Mouse (Mus musculus) layer of hippocampus, adult 2 months (tissue): Measurements from ENCODE around the gene Sox13. TPM values are rescaled to one million over a fixed set of nuclear protein-coding genes. Genes with fewer than 3 reads are reported as not detected.

ENCODE experiments used
- DNase-seq, 2 experiments: peaks; one replicate each; pipeline ENCODE4 v3.0.0; 2022; ENCODE audit warnings: low spot score in 2 of 2
- H3K27ac ChIP-seq: fragments of 200-600 bp; 2 replicates; pipeline ENCODE4 v1.8.1; 2022
- H3K4me3 ChIP-seq: fragments of 200-600 bp; 2 replicates; pipeline ENCODE4 v1.8.1; 2022; ENCODE audit warnings: mild to moderate bottlenecking
- CTCF ChIP-seq: fragments of 200-600 bp; conservative IDR thresholded peaks from 2 replicates; pipeline ENCODE4 v1.8.1; 2022; ENCODE audit warnings: antibody characterized with exemption, mild to moderate bottlenecking, moderate library complexity
- total RNA-seq, 2 experiments: library from RNA; stranded (reverse); gene quantifications; 2 replicates each; pipeline ENCODE4 v1.2.3; 2021

The Sox13 gene
- total RNA-seq, 2 experiments from 2014 or later, result 6.3 to 9.4 TPM

DNA sequence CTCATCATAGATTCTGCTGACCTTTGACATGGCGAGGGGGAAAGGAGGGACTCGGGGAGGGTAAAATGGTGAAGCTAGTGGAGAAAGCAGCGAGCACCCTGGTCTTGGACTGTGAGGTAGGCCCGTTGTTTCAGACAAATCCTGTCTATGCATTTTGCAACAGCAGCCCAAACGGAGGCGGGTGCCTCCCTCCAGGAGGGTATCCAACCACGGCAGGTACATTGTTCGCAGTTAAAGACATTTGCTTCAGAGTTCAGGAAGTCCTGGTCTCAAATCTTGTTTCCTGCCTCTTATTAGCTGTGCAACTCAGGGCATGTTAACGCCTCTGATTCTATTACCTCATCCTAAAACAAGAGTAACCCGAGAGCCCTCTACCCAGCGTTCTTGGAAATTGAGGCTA lies 26.8 kb upstream of the Sox13 start:
- DNase-seq, result no peak
- Histone ChIP-seq H3K4me3 (no peak overlapping the region), H3K27ac (no peak overlapping the region)
- TF ChIP-seq CTCF, result no peak

DNA sequence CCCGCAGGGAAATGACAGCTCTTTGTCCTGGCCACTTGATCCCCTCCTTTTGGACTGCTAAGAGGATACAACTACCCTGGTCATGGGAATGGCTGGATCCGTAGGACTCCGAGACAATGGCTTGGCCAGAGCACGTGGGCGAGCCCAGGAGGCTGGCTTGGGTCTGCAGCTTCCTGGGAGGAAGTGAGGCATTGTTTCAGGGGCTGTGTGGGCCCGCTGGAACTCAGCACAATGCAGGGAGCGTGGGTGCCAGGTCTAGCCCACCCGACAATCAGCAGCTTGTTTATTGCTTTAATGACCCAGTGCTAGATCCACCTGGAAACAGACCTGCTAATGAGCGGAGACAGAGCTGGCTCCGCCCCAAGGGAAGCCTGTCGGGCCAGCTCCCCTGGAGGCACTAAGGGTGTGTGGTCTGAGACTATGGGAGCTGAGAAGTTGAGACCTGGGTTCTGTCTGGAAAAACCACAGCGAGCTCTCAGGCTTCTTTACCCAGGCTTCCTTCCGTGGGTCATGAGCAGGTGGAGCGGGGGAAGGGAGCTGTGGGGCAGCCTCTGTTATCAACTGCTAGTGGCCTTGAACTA lies 24.3 kb upstream of the Sox13 start:
- Histone ChIP-seq H3K27ac (no peak overlapping the region), H3K4me3 (no peak overlapping the region)
- TF ChIP-seq CTCF, result 0 out of 2 replicates have a peak, but pooled peaks have one; percentile 7
- DNase-seq, result no peak

DNA sequence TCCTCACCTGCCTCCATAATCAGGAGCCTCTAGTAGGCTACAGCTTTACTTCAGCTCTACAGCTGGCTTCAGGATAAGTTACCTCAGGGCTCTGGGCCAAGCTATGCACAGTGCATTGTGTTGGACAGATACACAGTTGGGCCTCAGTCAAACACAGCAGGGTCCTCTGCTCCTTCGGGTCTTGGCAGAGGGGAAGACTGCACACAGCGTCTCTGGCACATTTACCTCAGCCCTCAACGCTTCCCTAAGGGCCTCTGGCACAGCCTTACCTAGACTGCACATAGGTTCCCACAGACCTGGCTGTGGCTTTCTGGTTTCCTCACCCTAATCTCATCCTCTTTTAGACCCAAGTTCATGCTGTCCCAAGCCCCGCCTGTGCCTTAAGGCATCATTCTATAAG lies 22.1 kb upstream of the Sox13 start:
- Histone ChIP-seq H3K4me3 (no peak overlapping the region), H3K27ac (no peak overlapping the region)
- TF ChIP-seq CTCF, result no peak
- no peak for DNase-seq

DNA sequence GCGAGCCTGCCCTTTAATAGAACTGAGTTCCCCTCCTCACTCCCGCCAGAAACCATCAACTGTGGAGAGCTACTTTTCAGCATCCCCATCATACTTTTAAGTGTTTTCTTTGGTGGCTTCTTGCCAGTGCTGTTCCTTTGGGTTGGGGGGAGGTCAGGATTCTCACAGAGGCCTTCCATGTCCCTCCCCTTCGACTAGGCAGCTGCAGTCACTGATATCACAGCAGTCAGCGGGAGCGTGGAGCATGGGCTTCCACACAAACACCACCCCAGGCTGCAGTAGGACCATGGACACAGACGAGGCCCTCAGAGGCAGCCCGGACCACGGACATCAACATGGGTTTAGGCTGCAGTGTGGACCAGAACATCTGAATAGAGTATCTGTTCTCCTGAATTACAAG lies 20.1 kb upstream of the Sox13 start:
- Histone ChIP-seq H3K4me3 (no peak overlapping the region), H3K27ac (no peak overlapping the region)
- TF ChIP-seq CTCF, result no peak
- no peak for DNase-seq

DNA sequence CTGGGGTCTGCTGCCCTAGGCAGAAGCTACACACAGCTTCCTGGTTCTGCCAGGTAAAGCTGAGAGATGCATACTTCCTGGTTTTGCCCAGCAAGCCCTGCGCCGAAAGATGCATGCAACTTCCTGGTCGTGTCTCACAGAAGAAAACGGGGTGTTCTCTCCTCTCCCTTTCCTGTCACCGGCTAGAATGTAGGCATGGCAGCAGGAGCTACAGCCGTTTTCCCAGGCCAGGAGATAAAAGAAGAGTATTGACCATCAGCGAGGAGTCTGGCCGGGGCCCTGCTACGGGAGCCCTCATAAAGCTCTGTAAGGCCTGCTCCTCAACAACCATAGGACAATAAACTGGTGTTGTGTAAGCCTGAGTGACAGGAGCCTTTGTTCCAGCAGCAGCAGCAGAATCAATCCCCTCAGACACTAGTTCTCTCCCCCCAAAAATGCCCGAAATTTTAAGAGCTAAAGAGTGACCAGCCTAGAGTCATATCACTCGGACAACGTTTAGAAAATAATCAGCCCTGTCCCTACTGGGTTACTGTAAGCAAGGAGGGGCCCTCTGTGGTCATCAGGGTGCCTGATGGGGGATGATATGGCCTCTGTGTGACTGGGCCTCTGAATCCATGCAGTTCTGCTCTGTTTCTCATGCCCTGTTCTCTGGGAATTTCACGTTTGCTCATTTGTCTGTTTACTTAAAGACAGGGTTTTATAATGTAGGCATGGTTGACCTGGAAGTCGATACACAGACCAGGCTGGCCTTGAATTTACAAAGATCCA lies 13.9 kb upstream of the Sox13 start:
- TF ChIP-seq CTCF, result no peak
- no peak overlapping the region for H3K27ac ChIP-seq
- H3K4me3 ChIP-seq, result no peak overlapping the region
- DNase-seq, result no peak

DNA sequence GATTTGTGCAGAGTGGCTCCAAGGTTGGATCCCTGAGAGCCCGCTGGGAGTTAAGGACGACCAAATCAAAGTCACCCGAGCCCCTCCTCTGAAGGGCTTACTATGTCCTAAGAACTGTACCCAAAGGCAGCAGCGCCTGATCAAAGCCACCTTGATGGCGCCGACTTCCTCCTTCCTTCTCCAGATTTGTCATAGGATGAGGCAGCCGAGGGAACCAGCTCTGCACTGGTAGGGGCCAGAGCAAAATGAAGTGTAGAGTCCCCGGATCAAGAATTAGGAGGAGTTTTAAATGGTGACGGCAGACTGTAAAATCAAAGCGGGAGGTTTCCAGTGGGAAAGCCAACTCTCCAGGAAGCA lies 10.6 kb upstream of the Sox13 start:
- Histone ChIP-seq H3K4me3 (peak overlapping the region; percentile 39), H3K27ac (peak overlapping the region; percentile 37)
- TF ChIP-seq CTCF, result no peak
- no peak for DNase-seq

DNA sequence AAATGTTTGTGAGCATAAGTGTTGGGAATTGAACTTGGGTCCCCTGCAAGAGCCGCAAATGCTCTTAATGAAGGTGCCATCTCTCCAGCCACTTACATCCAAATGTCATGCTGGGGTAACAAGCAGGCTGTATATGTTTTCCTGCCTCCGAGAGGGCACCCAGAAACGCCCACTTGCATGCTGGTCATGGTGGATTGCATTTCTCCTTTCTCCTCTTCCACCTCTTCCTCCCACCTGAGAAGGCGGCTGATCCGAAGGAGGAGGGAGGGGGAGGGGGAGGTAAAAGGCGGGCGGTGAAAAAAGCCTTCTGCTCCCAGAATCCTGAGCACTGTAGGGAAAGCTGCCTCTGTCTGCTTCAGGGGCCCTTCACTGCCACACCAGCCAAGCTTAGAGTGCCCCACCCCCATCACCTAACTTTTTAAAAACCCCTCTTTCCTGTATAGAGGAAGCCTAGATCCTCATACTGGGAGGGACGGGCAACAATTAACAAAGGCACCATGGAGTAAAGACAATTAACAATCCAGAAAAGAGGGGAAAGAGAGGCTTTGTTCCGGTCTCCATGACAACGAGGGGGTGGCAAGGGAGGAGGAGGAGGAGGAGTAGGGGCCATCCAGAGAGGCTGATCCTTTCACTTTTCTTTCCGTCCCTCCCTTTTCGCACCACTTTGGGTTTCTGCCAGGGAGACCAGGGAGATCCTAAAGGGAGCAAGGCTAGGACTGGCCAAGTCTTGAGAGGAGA lies 10.0 kb upstream of the Sox13 start:
- no peak for TF ChIP-seq CTCF
- Histone ChIP-seq H3K4me3 (peak overlapping the region; percentile 39), H3K27ac (peak overlapping the region; percentile 37)

DNA sequence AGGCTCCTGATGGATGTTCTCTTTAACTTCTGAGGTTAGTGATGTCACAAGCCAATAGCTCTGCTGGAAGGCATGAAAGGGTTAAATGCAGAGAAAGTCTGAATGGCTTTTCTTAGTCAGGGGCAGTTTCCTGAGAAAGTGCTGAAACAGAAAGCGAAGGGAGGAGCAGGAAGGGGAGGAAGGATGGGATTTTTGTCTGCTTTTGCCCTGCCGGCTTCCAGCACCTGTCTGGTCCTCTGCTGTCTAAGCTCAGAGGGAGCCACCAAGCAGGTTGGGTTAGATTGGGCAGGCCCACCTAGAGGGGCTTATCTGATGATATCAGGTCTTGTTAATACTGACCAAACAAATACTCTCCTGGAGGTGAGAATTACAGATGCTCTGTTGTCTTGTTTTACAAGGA lies 8.4 kb upstream of the Sox13 start:
- DNase-seq, result no peak
- Histone ChIP-seq H3K27ac (no peak overlapping the region), H3K4me3 (no peak overlapping the region)
- TF ChIP-seq CTCF, result no peak

More for the DNA sequence above, 10.0 kb upstream of the Sox13 start:
- peak; percentile 39 to 58 for DNase-seq

DNA sequence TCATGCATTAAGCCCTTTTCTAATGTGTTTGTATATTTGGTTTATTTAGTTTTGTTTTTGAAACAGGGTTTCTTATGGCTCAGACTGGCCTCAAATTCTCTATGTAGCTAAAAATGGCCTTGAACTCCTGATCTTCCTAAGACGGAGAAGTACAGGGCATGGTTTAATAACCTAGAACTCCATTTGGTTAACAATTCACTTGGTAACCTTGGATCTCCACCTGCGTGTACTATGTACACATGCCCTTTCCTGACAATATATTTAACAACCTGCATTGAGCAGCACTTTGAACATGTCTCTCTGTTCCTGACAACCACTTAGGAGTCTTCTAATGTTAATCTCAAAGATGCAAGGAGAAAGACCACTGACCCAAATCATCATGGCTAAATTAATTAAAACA lies 7.0 kb upstream of the Sox13 start:
- no peak overlapping the region for H3K27ac ChIP-seq
- no peak for DNase-seq
- TF ChIP-seq CTCF, result no peak
- no peak overlapping the region for H3K4me3 ChIP-seq

DNA sequence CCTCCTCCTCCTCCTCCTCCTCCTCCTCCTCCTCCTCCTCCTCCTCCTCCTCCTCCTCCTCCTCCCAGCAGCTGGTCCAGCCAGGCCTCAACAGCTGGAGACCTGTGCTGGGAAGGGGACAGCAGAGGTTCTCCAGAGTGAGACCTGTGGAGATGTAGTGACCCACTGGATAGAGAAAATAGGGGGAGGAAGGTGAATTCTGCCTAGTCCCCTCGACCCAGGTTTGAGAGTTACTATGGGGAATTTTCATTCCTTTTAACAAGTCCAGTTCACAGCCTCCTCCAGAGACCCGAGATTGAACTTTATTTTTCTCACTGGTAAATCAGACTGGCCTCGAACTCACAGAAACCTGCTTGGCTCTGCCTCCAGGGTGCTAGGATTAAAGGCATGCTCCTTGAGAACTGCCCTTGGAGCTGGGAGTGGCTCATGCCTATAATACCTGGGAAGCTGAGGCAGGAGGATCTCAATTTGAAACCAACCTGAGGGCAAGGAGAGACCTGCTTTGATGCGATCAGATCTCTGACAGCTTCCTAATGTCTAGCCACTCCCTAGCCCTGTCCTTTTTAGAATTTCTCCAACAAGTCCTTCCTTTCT lies 467 bp upstream of the Sox13 start:
- no peak for TF ChIP-seq CTCF
- H3K27ac ChIP-seq, result no peak overlapping the region
- DNase-seq, result no peak
- no peak overlapping the region for H3K4me3 ChIP-seq

DNA sequence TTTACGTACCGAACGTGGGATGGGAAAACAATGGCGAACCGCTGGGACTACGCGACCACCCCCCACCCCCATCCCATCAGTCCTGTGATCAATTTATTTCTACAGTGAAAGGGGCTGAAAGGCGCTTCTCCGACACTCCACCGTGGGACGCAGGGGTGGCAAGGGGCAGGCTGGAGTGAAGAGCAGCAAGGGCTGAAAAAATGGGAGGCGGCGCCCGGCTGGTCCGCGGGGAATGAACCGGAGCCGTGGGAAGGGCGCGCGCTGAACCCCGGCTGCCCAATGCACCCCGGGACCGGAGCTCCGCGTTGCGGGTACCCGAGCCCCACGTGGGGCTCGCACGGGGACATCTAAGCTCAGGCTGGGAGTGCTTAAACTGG lies 1.0 kb downstream of the Sox13 start:
- no peak for TF ChIP-seq CTCF
- H3K27ac ChIP-seq, result peak overlapping the region; percentile 76
- no peak for DNase-seq
- H3K4me3 ChIP-seq, result peak overlapping the region; percentile 73

DNA sequence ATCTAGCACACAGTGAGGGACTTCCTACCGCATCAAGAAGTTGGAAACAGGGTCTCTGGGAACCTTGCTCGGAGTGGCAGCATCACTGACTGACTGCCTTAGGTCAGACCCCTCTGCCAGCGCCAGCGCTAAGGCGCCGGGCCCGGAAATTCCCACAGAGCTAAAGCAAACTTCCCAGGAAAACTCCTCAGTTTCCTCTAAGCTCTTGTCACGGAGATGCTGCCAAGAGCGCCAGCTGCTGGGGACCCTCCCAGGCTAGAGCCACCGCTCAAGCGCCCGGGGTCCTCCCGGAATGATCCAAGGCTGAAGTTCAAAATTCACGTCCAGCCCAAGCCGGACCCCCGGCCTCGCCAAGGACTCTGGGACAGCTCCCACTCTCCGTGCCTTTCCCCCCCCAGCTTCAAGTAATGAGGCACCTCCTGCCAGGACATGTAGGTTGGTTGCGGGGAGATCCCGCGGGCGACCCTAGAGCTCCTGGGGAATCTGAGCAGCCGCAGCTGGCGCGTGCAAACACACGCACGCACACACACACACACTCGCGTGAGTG lies 1.5 kb downstream of the Sox13 start:
- peak overlapping the region; percentile 76 for H3K27ac ChIP-seq
- 0 out of 2 replicates have a peak, but pooled peaks have one; percentile 13 for TF ChIP-seq CTCF
- DNase-seq, result no peak
- H3K4me3 ChIP-seq, result peak overlapping the region; percentile 73
